In the genomic region with DNA sequence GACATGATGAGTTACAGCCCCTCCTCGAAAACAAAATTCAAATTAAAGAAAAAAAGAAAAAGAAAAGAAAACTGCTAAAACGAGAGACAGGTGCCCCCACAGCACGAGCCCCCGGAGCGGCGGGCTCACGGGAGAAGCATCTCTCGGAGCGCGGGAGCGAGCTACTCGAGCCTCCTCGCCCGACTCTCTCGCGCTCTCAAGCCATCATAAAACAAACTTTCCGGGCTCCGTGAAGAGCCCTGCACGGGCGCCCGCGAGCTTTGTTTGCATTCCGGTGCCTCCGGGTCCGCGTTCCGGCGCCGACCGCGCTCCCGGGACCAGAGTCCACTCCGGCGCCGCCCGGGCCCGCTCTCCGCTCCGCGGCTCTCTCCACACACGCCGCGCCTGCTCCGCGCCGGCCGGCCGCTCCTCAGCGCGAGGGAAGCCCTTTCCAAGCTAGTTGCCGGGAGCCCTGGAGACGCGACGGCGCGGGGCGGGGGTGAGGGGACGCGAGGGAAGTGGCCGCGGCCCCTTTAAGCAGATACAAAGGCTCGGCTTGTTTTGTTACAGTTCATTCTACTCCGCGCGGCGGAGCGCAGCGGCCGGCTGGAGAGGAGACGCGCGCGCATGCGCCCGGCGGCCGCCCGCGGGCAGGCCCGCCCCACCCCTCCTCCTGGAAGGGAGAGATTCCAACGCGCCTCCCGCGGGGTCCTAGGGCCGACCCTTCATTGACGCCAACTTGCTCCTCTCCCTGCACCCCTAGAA, we compare ENCODE assay signal across 8 mouse cellular contexts. TPM values are rescaled to one million over a fixed set of nuclear protein-coding genes. Genes with fewer than 3 reads are reported as not detected.
DNase-seq lines count a peak whose midpoint lies in the region; ATAC-seq and TF ChIP-seq lines count a peak whose summit lies in the region.

TSS of gene Magi1 (minus strand) at position 600 of the 744 bp plus-strand sequence.

- H3K9ac ChIP-seq in heart, embryonic 14.5 days (ENCODE audit: low read length), result peak within 1 kb of the TSS; percentile 93
- peak within 1 kb of the TSS; percentile 78 for H3K9ac ChIP-seq in kidney, postnatal 0 days (ENCODE audit: low read depth, low read length)

- H3ac ChIP-seq in C2C12 (ENCODE audit: control insufficient read depth, insufficient read length, low read depth) (peak within 1 kb of the TSS; percentile 82), myocyte (ENCODE audit: control insufficient read depth, insufficient read length) (peak within 1 kb of the TSS; percentile 59)

- TF ChIP-seq CTCF in C2C12 (IDR thresholded peaks at IDR 0.05; ENCODE audit: control insufficient read depth, insufficient read depth, insufficient read length), result no peak
- no peak for TF ChIP-seq CTCF in kidney, postnatal 0 days (IDR thresholded peaks at IDR 0.05; ENCODE audit: low read depth)

- H3K27me3 ChIP-seq in C2C12 (ENCODE audit: control insufficient read depth, insufficient read depth, insufficient read length) (no peaks in the 10 kb centered on the region), myocyte (ENCODE audit: control insufficient read depth, insufficient read depth, insufficient read length) (no peaks in the 10 kb centered on the region)
- no peaks in the 10 kb centered on the region; the same call in 1 of the 2 replicates for H3K27me3 ChIP-seq in forebrain, embryonic 10.5 days (ENCODE audit: poor library complexity, severe bottlenecking)
- no peaks in the 10 kb centered on the region for H3K27me3 ChIP-seq in heart, embryonic 14.5 days (ENCODE audit: control insufficient read depth, insufficient read depth, low read length)
- no peaks in the 10 kb centered on the region for H3K27me3 ChIP-seq in kidney, postnatal 0 days (ENCODE audit: insufficient read depth, low read length)
- peaks cover 2% of the 10 kb centered on the region; the same call in 1 of the 2 replicates for H3K27me3 ChIP-seq in splenic B cell, adult 2 months (ENCODE audit: control insufficient read depth, insufficient read depth, low read length, poor library complexity, severe bottlenecking)

- H3K36me3 ChIP-seq in C2C12 (ENCODE audit: control insufficient read depth, insufficient read depth) (no peaks in the 10 kb centered on the region), myocyte (ENCODE audit: control insufficient read depth, insufficient read depth) (no peaks in the 10 kb centered on the region)
- no peaks in the 10 kb centered on the region for H3K36me3 ChIP-seq in forebrain, embryonic 10.5 days (replicated peaks)
- H3K36me3 ChIP-seq in heart, embryonic 14.5 days (ENCODE audit: control insufficient read depth, insufficient read depth, low read length), result no peaks in the 10 kb centered on the region
- H3K36me3 ChIP-seq in kidney, postnatal 0 days (ENCODE audit: insufficient read depth, low read length), result no peaks in the 10 kb centered on the region
- no peaks in the 10 kb centered on the region for H3K36me3 ChIP-seq in splenic B cell, adult 2 months (ENCODE audit: control insufficient read depth, insufficient read depth, low read length, poor library complexity, severe bottlenecking)

- H3K4me1 ChIP-seq in forebrain, embryonic 10.5 days, result peaks cover 38% of the 10 kb centered on the region
- H3K4me1 ChIP-seq in heart, embryonic 14.5 days (ENCODE audit: control insufficient read depth in 2 of 2, insufficient read depth in 2 of 2, low read length in 2 of 2), result peaks cover 6 to 26% of the 10 kb centered on the region in 2 experiments; a peak in 3 of 4 replicates
- peaks cover 9% of the 10 kb centered on the region; the same call in 1 of the 2 replicates for H3K4me1 ChIP-seq in kidney, postnatal 0 days (replicated peaks; ENCODE audit: insufficient read depth, low read length)

- peak within 1 kb of the TSS; percentile 94 for H3K4me2 ChIP-seq in heart, embryonic 14.5 days (ENCODE audit: low read length)
- peak within 1 kb of the TSS; percentile 97 for H3K4me2 ChIP-seq in kidney, postnatal 0 days (ENCODE audit: low read length)
- H3K4me2 ChIP-seq in myocyte (ENCODE audit: low read depth), result peak within 1 kb of the TSS; percentile 88

- DNase-seq in brain, embryonic 18.5 days (ENCODE audit: low read depth, low spot score), result peak; percentile 85
- peak; percentile 97 for DNase-seq in forebrain, embryonic 10.5 days (ENCODE audit: extremely low spot score, low spot score)
- DNase-seq in kidney, postnatal 0 days (ENCODE audit: low spot score), result peak; percentile 98
- peak; percentile 88 for DNase-seq in liver
- DNase-seq in splenic B cell, adult 2 months (ENCODE audit: low read depth, low spot score), result peak; percentile 3

- H3K9me3 ChIP-seq in forebrain, embryonic 10.5 days, result peaks cover 6% of the 10 kb centered on the region; the same call in 1 of the 2 replicates
- H3K9me3 ChIP-seq in heart, embryonic 14.5 days (ENCODE audit: control insufficient read depth, low read length), result no peaks in the 10 kb centered on the region
- no peaks in the 10 kb centered on the region for H3K9me3 ChIP-seq in kidney, postnatal 0 days (replicated peaks; ENCODE audit: low read length)

- TF ChIP-seq POLR2A in myocyte (IDR thresholded peaks at IDR 0.05; ENCODE audit: insufficient read length, low read depth), result peak; percentile 39

- H3K4me3 ChIP-seq in C2C12 (ENCODE audit: insufficient read depth, poor library complexity, severe bottlenecking), result peak within 1 kb of the TSS; percentile 85
- H3K4me3 ChIP-seq in forebrain, embryonic 10.5 days, result peak within 1 kb of the TSS; percentile 95
- peak within 1 kb of the TSS; percentile 80 to 84 for H3K4me3 ChIP-seq in heart, embryonic 14.5 days (ENCODE audit: control insufficient read depth in 1 of 2, insufficient read depth in 1 of 2, low read depth in 1 of 2, low read length in 2 of 2)
- H3K4me3 ChIP-seq in kidney, postnatal 0 days (replicated peaks; ENCODE audit: low read depth, low read length), result peak within 1 kb of the TSS; percentile 81
- H3K4me3 ChIP-seq in myocyte, result peak within 1 kb of the TSS; percentile 71

- WGBS in forebrain, embryonic 10.5 days, result under 1% methylated on average over 86 of the region's 86 CpGs
- under 1% methylated on average over 86 of the region's 86 CpGs for WGBS in heart, embryonic 14.5 days
- under 1% methylated on average over 86 of the region's 86 CpGs for WGBS in kidney, postnatal 0 days

- H3K79me3 ChIP-seq in C2C12 (ENCODE audit: low read depth), result peaks cover 38% of the 10 kb centered on the region

- peak within 1 kb of the TSS; percentile 98 for H3K27ac ChIP-seq in forebrain, embryonic 10.5 days
- H3K27ac ChIP-seq in heart, embryonic 14.5 days (replicated peaks in 1 of 2; ENCODE audit: control insufficient read depth in 1 of 2, insufficient read depth in 1 of 2, low read depth in 2 of 2, low read length in 2 of 2), result peak within 1 kb of the TSS; percentile 92 to 99
- H3K27ac ChIP-seq in kidney, postnatal 0 days, result peak within 1 kb of the TSS; percentile 96

- peak; percentile 91 for ATAC-seq in heart, embryonic 14.5 days (ENCODE audit: insufficient number of reproducible peaks, insufficient read depth, low FRiP score, low read depth)
- ATAC-seq in kidney, postnatal 0 days (replicated peaks; ENCODE audit: low FRiP score, low read depth), result peak; percentile 93

- H3K79me2 ChIP-seq in C2C12 (ENCODE audit: control insufficient read depth, insufficient read depth), result peaks cover 47% of the 10 kb centered on the region
- peaks cover 18% of the 10 kb centered on the region for H3K79me2 ChIP-seq in myocyte (ENCODE audit: control insufficient read depth, insufficient read depth)

TF ChIP-seq in C2C12, 6 proteins besides CTCF, POLR2A, EP300 and RAD21:
- no peak for TF ChIP-seq MYOD1 (IDR thresholded peaks at IDR 0.05; ENCODE audit: control insufficient read depth, insufficient read length, low read depth)
- TF ChIP-seq MAX (IDR thresholded peaks at IDR 0.05), result no peak
- no peak for TF ChIP-seq FOSL1 (IDR thresholded peaks at IDR 0.05; ENCODE audit: insufficient read depth, low read length, poor library complexity, severe bottlenecking)
- TF ChIP-seq MYOG (IDR thresholded peaks at IDR 0.05; ENCODE audit: control insufficient read depth, extremely low read depth, insufficient read length), result no peak
- TF ChIP-seq USF1 (IDR thresholded peaks at IDR 0.05; ENCODE audit: low read depth), result no peak
- no peak for TF ChIP-seq CEBPB (IDR thresholded peaks at IDR 0.05; ENCODE audit: low read depth)

TF ChIP-seq in myocyte, 11 proteins besides CTCF, POLR2A, EP300 and RAD21:
- TF ChIP-seq MAX (IDR thresholded peaks at IDR 0.05; ENCODE audit: low read depth) (no peak), POLR2AphosphoS2 (IDR thresholded peaks at IDR 0.05; ENCODE audit: insufficient read length, low read depth) (no peak), USF1 (IDR thresholded peaks at IDR 0.05; ENCODE audit: low read depth) (no peak), REST (IDR thresholded peaks at IDR 0.05; ENCODE audit: insufficient read depth, insufficient read length) (no peak), MYOG (IDR thresholded peaks at IDR 0.05; ENCODE audit: control insufficient read depth in 1 of 3, insufficient read depth in 1 of 3, insufficient read length in 2 of 3, low read depth in 2 of 3) (peak in 1 of 3 experiments; percentile 27), MYOD1 (IDR thresholded peaks at IDR 0.05; ENCODE audit: control insufficient read depth in 1 of 3, insufficient read length in 2 of 3, low read depth in 2 of 3) (no peak), SRF (IDR thresholded peaks at IDR 0.05; ENCODE audit: control insufficient read depth, insufficient read length, low read depth) (no peak)
TF ChIP-seq in myocyte: peak in this region for 1.

RNA-seq across cellular contexts. Expression of gene Magi1, which starts in this region (rescaled TPM):
- 3.8 TPM for polyA plus RNA-seq in C2C12 (2012; fragmentation: generic; extraction: Trizol)
- 25.6 and 31.0 TPM in 2 replicates for polyA plus RNA-seq in forebrain, embryonic 10.5 days (2016; fragmentation: Nextera tagmentation; extraction: Ambion mirVana)
- polyA plus RNA-seq in heart, embryonic 14.5 days (2014; fragmentation: Nextera tagmentation; extraction: Ambion mirVana), result 7.6 and 7.9 TPM in 2 replicates
- polyA plus RNA-seq in kidney, postnatal 0 days (2015; fragmentation: Nextera tagmentation; extraction: Ambion mirVana), result 6.2 TPM in 2 replicates
- 3.4 TPM for polyA plus RNA-seq in myocyte (2012; fragmentation: generic; extraction: Trizol)

Comparison
In these comparisons a context has a peak if more than half of its experiments do, and no peak if none do; other contexts are left out.
1. Peak in every context shown above with its lines: DNase-seq, ATAC-seq, H3K4me3 ChIP-seq and H3K27ac ChIP-seq.
2. DNase-seq: peak in every context shown above with its lines; median percentile 98 in kidney, postnatal 0 days; 97 in forebrain, embryonic 10.5 days; 88 in liver; 85 in brain, embryonic 18.5 days; 3 in splenic B cell, adult 2 months.